Comparison of ENCODE assay signal across 13 mouse cellular contexts in genomic region chr2:160622646-160623045, GRCm38 (mm10). TPM values are rescaled to one million over a fixed set of nuclear protein-coding genes. Genes with fewer than 3 reads are reported as not detected.
A peak's percentile ranks its signal among the peaks of the same experiment; 100 is the strongest.
DNase-seq lines count a peak whose midpoint lies in the region; ATAC-seq lines count a peak whose summit lies in the region.
"Had no signal": no experiment of that assay in that cellular context is flagged by ENCODE, and none has a peak within 500 bp of the region (broad histone marks: within the 10 kb centered on the region; RNA-seq: fewer than 3 reads in every experiment).

No protein-coding gene starts in this region.

- no peak overlapping the region for H3K4me2 ChIP-seq in forebrain, embryonic 14.5 days (ENCODE audit: low read length)
- H3K4me2 ChIP-seq in forebrain, embryonic 16.5 days (ENCODE audit: low read length) = no peak overlapping the region
- H3K4me2 ChIP-seq in intestine, embryonic 14.5 days (ENCODE audit: low read length) = no peak overlapping the region
- H3K4me2 ChIP-seq in intestine, embryonic 16.5 days (ENCODE audit: low read depth, low read length) = no peak overlapping the region
- H3K4me2 ChIP-seq in lung, embryonic 15.5 days = no peak overlapping the region
- no peak overlapping the region for H3K4me2 ChIP-seq in stomach, embryonic 16.5 days (ENCODE audit: low read depth, low read length)
- H3K4me2 ChIP-seq: forebrain, embryonic 13.5 days had no signal

- DNase-seq in forebrain, embryonic 14.5 days (ENCODE audit: low spot score) = no peak
- no peak for DNase-seq in intestine, embryonic 14.5 days (ENCODE audit: low spot score)
- no peak for DNase-seq in lung, postnatal 25 days (ENCODE audit: low spot score)
- DNase-seq in ovary, postnatal 10 days (ENCODE audit: low spot score) = no peak
- DNase-seq: adrenal gland, postnatal 10 days; thymus, postnatal 36 days had no signal

- H3K36me3 ChIP-seq in forebrain, embryonic 14.5 days (ENCODE audit: control insufficient read depth, insufficient read depth, low read length) = no peaks in the 10 kb centered on the region
- no peaks in the 10 kb centered on the region for H3K36me3 ChIP-seq in forebrain, embryonic 16.5 days (ENCODE audit: control insufficient read depth, insufficient read depth)
- no peaks in the 10 kb centered on the region for H3K36me3 ChIP-seq in intestine, embryonic 14.5 days (ENCODE audit: control insufficient read depth, insufficient read depth, low read length)
- no peaks in the 10 kb centered on the region for H3K36me3 ChIP-seq in intestine, embryonic 16.5 days (ENCODE audit: control insufficient read depth, insufficient read depth, low read length)
- no peaks in the 10 kb centered on the region for H3K36me3 ChIP-seq in lung, embryonic 15.5 days
- no peaks in the 10 kb centered on the region for H3K36me3 ChIP-seq in stomach, embryonic 16.5 days (ENCODE audit: control insufficient read depth, insufficient read depth, low read length)

- H3K9me3 ChIP-seq in forebrain, embryonic 14.5 days (replicated peaks; ENCODE audit: control insufficient read depth, low read length) = no peaks in the 10 kb centered on the region
- H3K9me3 ChIP-seq in forebrain, embryonic 16.5 days (ENCODE audit: control insufficient read depth, low read length) = no peaks in the 10 kb centered on the region
- H3K9me3 ChIP-seq in intestine, embryonic 14.5 days (ENCODE audit: control insufficient read depth, low read length) = no peaks in the 10 kb centered on the region; the same call in 1 of the 2 replicates
- no peaks in the 10 kb centered on the region for H3K9me3 ChIP-seq in intestine, embryonic 16.5 days (ENCODE audit: control insufficient read depth, low read length)
- H3K9me3 ChIP-seq in lung, embryonic 15.5 days = no peaks in the 10 kb centered on the region
- no peaks in the 10 kb centered on the region; the same call in 1 of the 2 replicates for H3K9me3 ChIP-seq in stomach, embryonic 16.5 days (replicated peaks; ENCODE audit: control insufficient read depth, low read length)
- H3K9me3 ChIP-seq: forebrain, embryonic 13.5 days had no signal

- H3K4me3 ChIP-seq in forebrain, embryonic 14.5 days (ENCODE audit: low read depth, low read length) = no peak overlapping the region
- no peak overlapping the region for H3K4me3 ChIP-seq in forebrain, embryonic 16.5 days (replicated peaks; ENCODE audit: low read length)
- H3K4me3 ChIP-seq in intestine, embryonic 14.5 days (ENCODE audit: low read depth, low read length) = no peak overlapping the region
- no peak overlapping the region for H3K4me3 ChIP-seq in intestine, embryonic 16.5 days (ENCODE audit: low read length)
- H3K4me3 ChIP-seq in lung, embryonic 15.5 days = no peak overlapping the region
- H3K4me3 ChIP-seq in stomach, embryonic 16.5 days (replicated peaks; ENCODE audit: low read length) = no peak overlapping the region
- H3K4me3 ChIP-seq: forebrain, embryonic 13.5 days had no signal

- peaks cover 25% of the 10 kb centered on the region for H3K4me1 ChIP-seq in forebrain, embryonic 14.5 days (ENCODE audit: control insufficient read depth, insufficient read depth, low read length)
- peaks cover 40% of the 10 kb centered on the region for H3K4me1 ChIP-seq in forebrain, embryonic 16.5 days (replicated peaks; ENCODE audit: control insufficient read depth, insufficient read depth, low read length)
- peaks cover 28% of the 10 kb centered on the region for H3K4me1 ChIP-seq in intestine, embryonic 14.5 days (replicated peaks; ENCODE audit: control insufficient read depth, insufficient read depth, low read length)
- H3K4me1 ChIP-seq in intestine, embryonic 16.5 days (ENCODE audit: control insufficient read depth, insufficient read depth, low read length) = peaks cover 29% of the 10 kb centered on the region
- peaks cover 39% of the 10 kb centered on the region for H3K4me1 ChIP-seq in lung, embryonic 15.5 days
- peaks cover 35% of the 10 kb centered on the region for H3K4me1 ChIP-seq in stomach, embryonic 16.5 days (ENCODE audit: control insufficient read depth, insufficient read depth, low read length)

- WGBS in forebrain, embryonic 14.5 days = 84% methylated on average over 3 of the region's 3 CpGs
- 82% methylated on average over 3 of the region's 3 CpGs for WGBS in forebrain, embryonic 16.5 days
- WGBS in intestine, embryonic 14.5 days = 85% methylated on average over 3 of the region's 3 CpGs
- 90% methylated on average over 3 of the region's 3 CpGs for WGBS in intestine, embryonic 16.5 days
- WGBS in lung, embryonic 15.5 days = 85% methylated on average over 3 of the region's 3 CpGs
- 84% methylated on average over 3 of the region's 3 CpGs for WGBS in stomach, embryonic 16.5 days

- no peak overlapping the region for H3K9ac ChIP-seq in forebrain, embryonic 14.5 days (ENCODE audit: low read length)
- H3K9ac ChIP-seq in forebrain, embryonic 16.5 days (replicated peaks; ENCODE audit: low read depth, low read length) = no peak overlapping the region
- H3K9ac ChIP-seq in intestine, embryonic 14.5 days (ENCODE audit: low read length) = no peak overlapping the region
- H3K9ac ChIP-seq in intestine, embryonic 16.5 days (ENCODE audit: low read depth, low read length) = no peak overlapping the region
- no peak overlapping the region for H3K9ac ChIP-seq in lung, embryonic 15.5 days
- no peak overlapping the region for H3K9ac ChIP-seq in stomach, embryonic 16.5 days (ENCODE audit: low read length)
- H3K9ac ChIP-seq: forebrain, embryonic 13.5 days; liver, embryonic 14.5 days had no signal

- H3K27ac ChIP-seq in forebrain, embryonic 14.5 days (ENCODE audit: low read depth, low read length) = peak overlapping the region; percentile 45; the same call in 1 of the 2 replicates
- no peak overlapping the region for H3K27ac ChIP-seq in forebrain, embryonic 16.5 days (ENCODE audit: low read length)
- peak overlapping the region; percentile 66; the same call in 1 of the 2 replicates for H3K27ac ChIP-seq in intestine, embryonic 14.5 days (ENCODE audit: low read depth)
- no peak overlapping the region; the same call in 1 of the 2 replicates for H3K27ac ChIP-seq in intestine, embryonic 16.5 days (ENCODE audit: low read length)
- peak overlapping the region; percentile 82 for H3K27ac ChIP-seq in lung, embryonic 15.5 days
- peak overlapping the region; percentile 81 for H3K27ac ChIP-seq in stomach, embryonic 16.5 days (ENCODE audit: low read length)
- H3K27ac ChIP-seq: liver, embryonic 14.5 days had no signal

- no peak for ATAC-seq in forebrain, embryonic 14.5 days
- ATAC-seq in forebrain, embryonic 16.5 days = no peak
- no peak for ATAC-seq in intestine, embryonic 14.5 days (replicated peaks; ENCODE audit: low FRiP score, low TSS enrichment, low read depth)
- ATAC-seq in intestine, embryonic 16.5 days = no peak
- no peak for ATAC-seq in lung, embryonic 15.5 days (ENCODE audit: borderline replicate concordance, extremely low read depth, low FRiP score, low TSS enrichment)
- no peak for ATAC-seq in stomach, embryonic 16.5 days (ENCODE audit: insufficient read depth, low FRiP score)

- H3K27me3 ChIP-seq in forebrain, embryonic 14.5 days (replicated peaks; ENCODE audit: control insufficient read depth, insufficient read depth, low read length) = no peaks in the 10 kb centered on the region
- no peaks in the 10 kb centered on the region for H3K27me3 ChIP-seq in forebrain, embryonic 16.5 days (replicated peaks; ENCODE audit: control insufficient read depth, insufficient read depth, low read length)
- H3K27me3 ChIP-seq in intestine, embryonic 14.5 days (replicated peaks; ENCODE audit: control insufficient read depth, insufficient read depth, low read length) = no peaks in the 10 kb centered on the region
- no peaks in the 10 kb centered on the region for H3K27me3 ChIP-seq in intestine, embryonic 16.5 days (replicated peaks; ENCODE audit: control insufficient read depth, insufficient read depth, low read length)
- H3K27me3 ChIP-seq in lung, embryonic 15.5 days = no peaks in the 10 kb centered on the region
- H3K27me3 ChIP-seq in stomach, embryonic 16.5 days (ENCODE audit: control insufficient read depth, insufficient read depth, low read length) = no peaks in the 10 kb centered on the region
- H3K27me3 ChIP-seq: CH12.LX; forebrain, embryonic 13.5 days had no signal

RNA-seq across cellular contexts. Expression of gene Top1, which starts 23.0 kb away (rescaled TPM):
- 84.0 and 85.1 TPM in 2 replicates for polyA plus RNA-seq in forebrain, embryonic 14.5 days (2014; fragmentation: Nextera tagmentation; extraction: Ambion mirVana)
- 96.9 and 101 TPM in 2 replicates for polyA plus RNA-seq in forebrain, embryonic 16.5 days (2015; fragmentation: Nextera tagmentation; extraction: Ambion mirVana)
- polyA plus RNA-seq in intestine, embryonic 14.5 days (2014; fragmentation: Nextera tagmentation; extraction: Ambion mirVana) = 69.1 and 76.2 TPM in 2 replicates
- 47.4 and 53.4 TPM in 2 replicates for polyA plus RNA-seq in intestine, embryonic 16.5 days (2015; fragmentation: Nextera tagmentation; extraction: Ambion mirVana)
- 69.8 and 69.9 TPM in 2 replicates for polyA plus RNA-seq in lung, embryonic 15.5 days (2015; fragmentation: Nextera tagmentation; extraction: Ambion mirVana)
- polyA plus RNA-seq in stomach, embryonic 16.5 days (2015; fragmentation: Nextera tagmentation; extraction: Ambion mirVana) = 55.4 and 64.1 TPM in 2 replicates

Comparison
In these comparisons a context has a peak if more than half of its experiments do, and no peak if none do; other contexts are left out.
1. H3K27ac ChIP-seq: peak in forebrain, embryonic 14.5 days (single experiment), intestine, embryonic 14.5 days (single experiment), lung, embryonic 15.5 days (single experiment) and stomach, embryonic 16.5 days (single experiment); none in forebrain, embryonic 16.5 days (single experiment) and intestine, embryonic 16.5 days (single experiment).